Mouse (Mus musculus): ENCODE results near the gene Ccpg1os. TPM values are rescaled to one million over a fixed set of nuclear protein-coding genes. Genes with fewer than 3 reads are reported as not detected.

Gene Ccpg1os
- polyA plus RNA-seq, 1 experiment from 2014 or later = 2.2 TPM

DNA sequence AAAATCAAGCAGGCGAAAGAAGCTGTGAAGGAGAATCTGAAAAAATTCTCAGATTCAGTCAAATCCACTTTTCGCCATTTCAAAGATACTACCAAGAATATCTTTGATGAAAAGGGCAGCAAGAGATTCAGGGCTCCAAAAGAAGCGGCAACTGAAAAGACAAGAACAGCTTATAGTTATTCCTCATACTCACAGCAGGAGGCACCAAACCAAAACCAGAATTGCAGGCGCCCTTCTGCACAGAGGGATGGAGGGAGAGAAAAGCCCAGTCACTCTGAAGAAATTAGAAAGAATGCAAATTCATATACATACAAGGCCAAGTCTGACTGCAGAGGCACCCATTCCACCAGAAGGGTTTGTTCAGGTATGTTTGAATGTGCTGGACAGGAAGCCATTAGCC, 27.4 kb upstream of the Ccpg1os start:
- WGBS (ENCODE audit: insufficient replicate concordance) = 79% methylated on average over 4 of the region's 4 CpGs
- no peak overlapping the region for H3K27ac ChIP-seq (ENCODE audit: low read length)

DNA sequence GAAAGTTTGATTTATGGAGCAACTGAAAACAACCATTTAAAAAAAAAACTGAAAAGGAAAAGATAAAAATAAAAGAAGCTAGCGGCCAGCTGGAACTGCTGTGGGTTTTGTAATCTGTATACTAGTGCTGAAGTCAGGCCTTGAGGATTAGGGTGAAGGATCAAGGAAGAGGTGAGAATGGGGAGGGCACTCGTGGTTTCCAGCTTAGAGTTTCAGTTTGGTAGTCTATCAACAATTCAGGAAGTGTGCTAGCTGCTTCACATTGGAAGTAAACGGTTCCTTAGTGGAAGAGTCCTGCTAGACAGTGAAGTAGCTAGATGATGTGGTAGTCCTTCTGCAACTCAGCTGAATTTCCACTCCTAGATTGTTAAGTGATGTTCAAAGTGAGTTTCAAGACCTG, 23.2 kb upstream of the Ccpg1os start:
- Histone ChIP-seq H3K4me1 (ENCODE audit: control insufficient read depth, low read depth, low read length) (no peaks in the 10 kb centered on the region), H3K4me2 (ENCODE audit: low read depth, low read length) (no peak overlapping the region), H3K27me3 (ENCODE audit: control insufficient read depth, insufficient read depth, low read depth, low read length) (no peaks in the 10 kb centered on the region), H3K9me3 (replicated peaks; ENCODE audit: control insufficient read depth, low read length) (no peaks in the 10 kb centered on the region), H3K36me3 (ENCODE audit: control insufficient read depth, insufficient read depth) (peaks cover 3% of the 10 kb centered on the region), H3K4me3 (ENCODE audit: low read depth, low read length) (no peak overlapping the region), H3K9ac (ENCODE audit: low read depth, low read length) (no peak overlapping the region), H3K27ac (ENCODE audit: low read length) (no peak overlapping the region)
- no peak for ATAC-seq (ENCODE audit: low read depth)
- 33% methylated on average over 3 of the region's 3 CpGs for WGBS (ENCODE audit: insufficient replicate concordance)

More for the DNA sequence above, 27.4 kb upstream of the Ccpg1os start:
- Histone ChIP-seq H3K9ac (ENCODE audit: low read depth, low read length) (no peak overlapping the region), H3K27me3 (ENCODE audit: control insufficient read depth, insufficient read depth, low read depth, low read length) (no peaks in the 10 kb centered on the region), H3K4me1 (ENCODE audit: control insufficient read depth, low read depth, low read length) (no peaks in the 10 kb centered on the region), H3K4me3 (ENCODE audit: low read depth, low read length) (no peak overlapping the region), H3K9me3 (replicated peaks; ENCODE audit: control insufficient read depth, low read length) (no peaks in the 10 kb centered on the region), H3K36me3 (ENCODE audit: control insufficient read depth, insufficient read depth) (peaks cover 10% of the 10 kb centered on the region), H3K4me2 (ENCODE audit: low read depth, low read length) (no peak overlapping the region)
- no peak for ATAC-seq (ENCODE audit: low read depth)

DNA sequence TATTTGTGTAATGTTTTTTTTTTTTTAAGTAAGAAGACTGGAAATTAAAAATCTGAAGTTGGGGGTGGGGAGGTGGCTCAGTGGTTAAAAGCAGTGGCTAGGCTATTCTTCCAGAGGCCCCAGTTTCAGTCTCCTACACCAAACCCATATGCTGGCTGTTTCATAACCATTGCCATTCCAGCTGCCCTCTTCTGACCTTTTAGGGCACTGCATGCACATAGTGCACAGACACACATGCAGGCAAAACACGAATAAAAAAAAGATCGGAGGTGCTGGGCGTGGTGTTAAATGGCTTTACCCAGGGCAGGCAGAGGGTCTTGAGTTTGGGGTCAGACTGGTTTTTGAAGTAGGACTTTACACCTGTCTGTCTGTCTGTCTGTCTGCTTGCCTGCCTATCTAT, 21.0 kb upstream of the Ccpg1os start:
- Histone ChIP-seq H3K4me3 (ENCODE audit: low read depth, low read length) (no peak overlapping the region), H3K4me2 (ENCODE audit: low read depth, low read length) (no peak overlapping the region), H3K27me3 (ENCODE audit: control insufficient read depth, insufficient read depth, low read depth, low read length) (no peaks in the 10 kb centered on the region), H3K36me3 (ENCODE audit: control insufficient read depth, insufficient read depth) (no peaks in the 10 kb centered on the region; the same call in 1 of the 2 replicates), H3K4me1 (ENCODE audit: control insufficient read depth, low read depth, low read length) (no peaks in the 10 kb centered on the region; the same call in 1 of the 2 replicates), H3K9ac (ENCODE audit: low read depth, low read length) (no peak overlapping the region), H3K9me3 (replicated peaks; ENCODE audit: control insufficient read depth, low read length) (no peaks in the 10 kb centered on the region), H3K27ac (ENCODE audit: low read length) (no peak overlapping the region)
- 81% methylated on average over 3 of the region's 3 CpGs for WGBS (ENCODE audit: insufficient replicate concordance)
- ATAC-seq (ENCODE audit: low read depth) = no peak

DNA sequence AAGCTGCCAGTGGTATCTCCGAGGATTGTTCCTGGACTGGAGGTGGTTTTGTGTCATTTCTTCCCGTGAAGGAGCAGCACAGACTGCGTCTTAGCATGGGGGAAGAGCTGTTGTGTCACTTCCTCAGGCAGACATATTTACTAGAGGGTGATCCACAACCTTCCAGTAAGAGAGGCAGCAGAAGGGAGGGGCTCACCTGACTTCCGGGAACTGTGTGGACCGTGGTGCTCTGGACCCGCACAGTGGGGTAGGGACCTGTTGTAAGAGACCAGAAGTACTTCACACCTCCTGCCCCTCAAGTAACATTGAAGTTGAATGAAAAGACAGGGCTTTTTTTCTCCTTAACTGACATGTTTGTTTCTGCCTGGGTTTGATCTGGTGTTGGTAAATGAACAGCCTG, 19.9 kb upstream of the Ccpg1os start:
- H3K4me3 ChIP-seq (ENCODE audit: low read depth, low read length) = no peak overlapping the region
- H3K4me2 ChIP-seq (ENCODE audit: low read depth, low read length) = no peak overlapping the region
- no peaks in the 10 kb centered on the region; the same call in 1 of the 2 replicates for H3K36me3 ChIP-seq (ENCODE audit: control insufficient read depth, insufficient read depth)
- no peaks in the 10 kb centered on the region; the same call in 1 of the 2 replicates for H3K4me1 ChIP-seq (ENCODE audit: control insufficient read depth, low read depth, low read length)
- no peaks in the 10 kb centered on the region for H3K27me3 ChIP-seq (ENCODE audit: control insufficient read depth, insufficient read depth, low read depth, low read length)
- 76% methylated on average over 6 of the region's 6 CpGs for WGBS (ENCODE audit: insufficient replicate concordance)
- ATAC-seq (ENCODE audit: low read depth) = no peak
- H3K27ac ChIP-seq (ENCODE audit: low read length) = no peak overlapping the region
- no peaks in the 10 kb centered on the region for H3K9me3 ChIP-seq (replicated peaks; ENCODE audit: control insufficient read depth, low read length)
- H3K9ac ChIP-seq (ENCODE audit: low read depth, low read length) = no peak overlapping the region

GRCm38 (mm10) chr9:73004076-73004475, 18.9 kb upstream of the Ccpg1os start:
- ATAC-seq (ENCODE audit: low read depth) = no peak
- Histone ChIP-seq H3K4me1 (ENCODE audit: control insufficient read depth, low read depth, low read length) (no peaks in the 10 kb centered on the region; the same call in 1 of the 2 replicates), H3K9ac (ENCODE audit: low read depth, low read length) (no peak overlapping the region), H3K9me3 (replicated peaks; ENCODE audit: control insufficient read depth, low read length) (no peaks in the 10 kb centered on the region), H3K27ac (ENCODE audit: low read length) (no peak overlapping the region), H3K36me3 (ENCODE audit: control insufficient read depth, insufficient read depth) (no peaks in the 10 kb centered on the region; the same call in 1 of the 2 replicates), H3K4me3 (ENCODE audit: low read depth, low read length) (no peak overlapping the region), H3K4me2 (ENCODE audit: low read depth, low read length) (no peak overlapping the region), H3K27me3 (ENCODE audit: control insufficient read depth, insufficient read depth, low read depth, low read length) (no peaks in the 10 kb centered on the region)
- WGBS (ENCODE audit: insufficient replicate concordance) = 81% methylated on average over 8 of the region's 8 CpGs

DNA sequence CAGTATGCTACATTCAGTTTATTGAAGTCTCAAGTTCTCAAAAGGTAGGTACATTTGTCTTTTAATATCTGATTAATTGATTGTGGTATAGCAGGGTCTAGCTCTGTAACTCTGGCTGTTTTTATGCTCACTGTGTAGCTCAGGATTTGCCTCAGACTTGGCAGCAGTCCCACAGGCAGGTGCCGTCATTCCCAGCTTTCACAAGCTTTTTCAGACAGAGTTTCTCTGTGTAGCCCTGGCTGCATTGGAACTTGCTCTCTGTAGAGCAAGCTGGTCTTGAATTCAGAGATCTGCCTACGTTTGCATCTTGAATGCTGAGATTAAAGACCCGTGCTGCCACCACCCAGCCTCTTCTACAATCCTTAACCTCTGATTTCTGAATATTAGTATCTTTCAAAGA, 17.0 kb upstream of the Ccpg1os start:
- WGBS (ENCODE audit: insufficient replicate concordance) = 49% methylated on average over 3 of the region's 3 CpGs
- no peaks in the 10 kb centered on the region; the same call in 1 of the 2 replicates for H3K36me3 ChIP-seq (ENCODE audit: control insufficient read depth, insufficient read depth)
- H3K4me2 ChIP-seq (ENCODE audit: low read depth, low read length) = no peak overlapping the region
- H3K4me3 ChIP-seq (ENCODE audit: low read depth, low read length) = no peak overlapping the region
- H3K27ac ChIP-seq (ENCODE audit: low read length) = no peak overlapping the region
- no peak overlapping the region for H3K9ac ChIP-seq (ENCODE audit: low read depth, low read length)
- H3K27me3 ChIP-seq (ENCODE audit: control insufficient read depth, insufficient read depth, low read depth, low read length) = no peaks in the 10 kb centered on the region
- H3K4me1 ChIP-seq (ENCODE audit: control insufficient read depth, low read depth, low read length) = no peaks in the 10 kb centered on the region; the same call in 1 of the 2 replicates
- H3K9me3 ChIP-seq (replicated peaks; ENCODE audit: control insufficient read depth, low read length) = no peaks in the 10 kb centered on the region
- ATAC-seq (ENCODE audit: low read depth) = 0 out of 2 replicates have a peak, but pooled peaks have one; percentile 50

- H3K4me2 ChIP-seq (ENCODE audit: low read depth, low read length) = no peak overlapping the region
- H3K27ac ChIP-seq (ENCODE audit: low read length) = peak overlapping the region; percentile 24
- no peak for ATAC-seq (ENCODE audit: low read depth)
- no peak overlapping the region for H3K4me3 ChIP-seq (ENCODE audit: low read depth, low read length)
- 56% methylated on average over 13 of the region's 13 CpGs for WGBS (ENCODE audit: insufficient replicate concordance)
- no peaks in the 10 kb centered on the region; the same call in 1 of the 2 replicates for H3K36me3 ChIP-seq (ENCODE audit: control insufficient read depth, insufficient read depth)
- no peaks in the 10 kb centered on the region for H3K27me3 ChIP-seq (ENCODE audit: control insufficient read depth, insufficient read depth, low read depth, low read length)
- H3K9me3 ChIP-seq (replicated peaks; ENCODE audit: control insufficient read depth, low read length) = no peaks in the 10 kb centered on the region
- H3K9ac ChIP-seq (ENCODE audit: low read depth, low read length) = no peak overlapping the region
- no peaks in the 10 kb centered on the region; the same call in 1 of the 2 replicates for H3K4me1 ChIP-seq (ENCODE audit: control insufficient read depth, low read depth, low read length)
These were observed 16.3 kb upstream of the Ccpg1os start for GRCm38 (mm10) chr9:73001314-73002011.

DNA sequence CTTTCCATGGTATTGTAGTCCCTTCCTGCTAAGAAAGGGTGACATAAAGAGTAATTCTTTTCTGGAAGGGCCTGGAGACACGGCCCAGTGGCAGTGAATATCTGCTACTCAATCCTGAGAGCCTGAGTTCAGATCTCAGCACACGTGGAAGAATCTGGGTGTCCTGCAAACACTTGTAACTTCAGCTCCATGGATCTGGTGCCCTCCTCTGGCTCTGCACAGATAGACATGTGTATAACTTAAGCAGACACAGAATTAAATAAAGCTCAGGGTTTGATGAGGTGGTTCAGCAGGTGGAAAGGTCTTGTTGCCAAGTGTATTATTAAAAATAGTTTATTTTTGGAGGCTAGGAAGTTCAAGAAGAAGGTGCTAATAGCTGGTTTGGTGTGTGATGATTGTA, 15.3 kb upstream of the Ccpg1os start:
- H3K27me3 ChIP-seq (ENCODE audit: control insufficient read depth, insufficient read depth, low read depth, low read length) = no peaks in the 10 kb centered on the region
- H3K9me3 ChIP-seq (replicated peaks; ENCODE audit: control insufficient read depth, low read length) = no peaks in the 10 kb centered on the region
- no peak overlapping the region for H3K4me3 ChIP-seq (ENCODE audit: low read depth, low read length)
- no peak overlapping the region for H3K9ac ChIP-seq (ENCODE audit: low read depth, low read length)
- H3K4me2 ChIP-seq (ENCODE audit: low read depth, low read length) = no peak overlapping the region
- ATAC-seq (ENCODE audit: low read depth) = no peak
- 57% methylated on average over 2 of the region's 2 CpGs for WGBS (ENCODE audit: insufficient replicate concordance)
- no peaks in the 10 kb centered on the region; the same call in 1 of the 2 replicates for H3K36me3 ChIP-seq (ENCODE audit: control insufficient read depth, insufficient read depth)
- no peak overlapping the region for H3K27ac ChIP-seq (ENCODE audit: low read length)
- no peaks in the 10 kb centered on the region; the same call in 1 of the 2 replicates for H3K4me1 ChIP-seq (ENCODE audit: control insufficient read depth, low read depth, low read length)

- Histone ChIP-seq H3K4me2 (ENCODE audit: low read depth, low read length) (no peak overlapping the region), H3K4me3 (ENCODE audit: low read depth, low read length) (no peak overlapping the region), H3K27ac (ENCODE audit: low read length) (no peak overlapping the region), H3K27me3 (ENCODE audit: control insufficient read depth, insufficient read depth, low read depth, low read length) (no peaks in the 10 kb centered on the region), H3K36me3 (ENCODE audit: control insufficient read depth, insufficient read depth) (no peaks in the 10 kb centered on the region), H3K9ac (ENCODE audit: low read depth, low read length) (no peak overlapping the region), H3K9me3 (replicated peaks; ENCODE audit: control insufficient read depth, low read length) (no peaks in the 10 kb centered on the region), H3K4me1 (ENCODE audit: control insufficient read depth, low read depth, low read length) (no peaks in the 10 kb centered on the region)
- ATAC-seq (ENCODE audit: low read depth) = no peak
- 63% methylated on average over 7 of the region's 7 CpGs for WGBS (ENCODE audit: insufficient replicate concordance)
These were observed 11.6 kb upstream of the Ccpg1os start for GRCm38 (mm10) chr9:72996806-72997205.

All from liver, embryonic 16.5 days (tissue).